Comparison of ENCODE assay signal across 18 mouse cellular contexts in genomic region chr12:108287011-108287410, GRCm38 (mm10).
"Had no signal": no experiment of that assay in that cellular context is flagged by ENCODE, and none has a peak within 500 bp of the region (broad histone marks: within the 10 kb centered on the region; RNA-seq: fewer than 3 reads in every experiment).

No protein-coding gene starts in this region.

- H3K9me3 ChIP-seq: limb, embryonic 12.5 days; limb, embryonic 15.5 days; liver, embryonic 12.5 days; liver, embryonic 15.5 days; lung, embryonic 15.5 days; megakaryocyte, embryonic 14.5 days had no signal

- H3K4me2 ChIP-seq: limb, embryonic 12.5 days; limb, embryonic 15.5 days; liver, embryonic 12.5 days; liver, embryonic 15.5 days; lung, embryonic 15.5 days had no signal

- H3K27ac ChIP-seq: left cerebral cortex, adult 2 months; limb, embryonic 12.5 days; limb, embryonic 15.5 days; liver, embryonic 12.5 days; liver, embryonic 15.5 days; lung, embryonic 15.5 days had no signal

- DNase-seq: kidney, postnatal 10 days; kidney, postnatal 36 days; layer of hippocampus, postnatal 36 days; left cerebral cortex, postnatal 4 days; lung, adult 18-20 months; lung, postnatal 10 days; lung, postnatal 36 days; midbrain, embryonic 14.5 days; thymus, adult 18-20 months; thymus, postnatal 36 days had no signal

- H3K4me3 ChIP-seq: left cerebral cortex, adult 2 months; limb, embryonic 12.5 days; limb, embryonic 15.5 days; liver, embryonic 12.5 days; liver, embryonic 15.5 days; lung, embryonic 15.5 days; megakaryocyte, embryonic 14.5 days; midbrain, embryonic 10.5 days had no signal

- ATAC-seq: liver, embryonic 12.5 days had no signal

- H3K27me3 ChIP-seq: lung, embryonic 15.5 days had no signal

- H3K4me1 ChIP-seq: liver, embryonic 12.5 days; liver, embryonic 15.5 days had no signal

- H3K9ac ChIP-seq: limb, embryonic 12.5 days; limb, embryonic 15.5 days; liver, embryonic 12.5 days; liver, embryonic 15.5 days; lung, embryonic 15.5 days had no signal

- H3K36me3 ChIP-seq: limb, embryonic 12.5 days; limb, embryonic 15.5 days; liver, embryonic 12.5 days; liver, embryonic 15.5 days; lung, embryonic 15.5 days; midbrain, embryonic 10.5 days had no signal
